Mouse (Mus musculus) pancreas, adult 10 weeks (tissue): Measurements from ENCODE around the gene Epb41l5. TPM values are rescaled to one million over a fixed set of nuclear protein-coding genes. Genes with fewer than 3 reads are reported as not detected.

Experiments
- polyA plus RNA-seq: library from polyadenylated mRNA; stranded (reverse); fragments of 350-450 nt; fragmentation: Illumina TruSeq; extraction: RNeasy Lipid Tissue Mini Kit (QIAGEN cat#74804); gene quantifications from one replicate; pipeline ENCODE4 v1.2.3, GENCODE M21; 2015; ENCODE audit warnings: low read depth, low replicate concordance; ENCODE audit not compliant: insufficient read depth

Gene Epb41l5
- polyA plus RNA-seq, result 3.1 TPM

DNA sequence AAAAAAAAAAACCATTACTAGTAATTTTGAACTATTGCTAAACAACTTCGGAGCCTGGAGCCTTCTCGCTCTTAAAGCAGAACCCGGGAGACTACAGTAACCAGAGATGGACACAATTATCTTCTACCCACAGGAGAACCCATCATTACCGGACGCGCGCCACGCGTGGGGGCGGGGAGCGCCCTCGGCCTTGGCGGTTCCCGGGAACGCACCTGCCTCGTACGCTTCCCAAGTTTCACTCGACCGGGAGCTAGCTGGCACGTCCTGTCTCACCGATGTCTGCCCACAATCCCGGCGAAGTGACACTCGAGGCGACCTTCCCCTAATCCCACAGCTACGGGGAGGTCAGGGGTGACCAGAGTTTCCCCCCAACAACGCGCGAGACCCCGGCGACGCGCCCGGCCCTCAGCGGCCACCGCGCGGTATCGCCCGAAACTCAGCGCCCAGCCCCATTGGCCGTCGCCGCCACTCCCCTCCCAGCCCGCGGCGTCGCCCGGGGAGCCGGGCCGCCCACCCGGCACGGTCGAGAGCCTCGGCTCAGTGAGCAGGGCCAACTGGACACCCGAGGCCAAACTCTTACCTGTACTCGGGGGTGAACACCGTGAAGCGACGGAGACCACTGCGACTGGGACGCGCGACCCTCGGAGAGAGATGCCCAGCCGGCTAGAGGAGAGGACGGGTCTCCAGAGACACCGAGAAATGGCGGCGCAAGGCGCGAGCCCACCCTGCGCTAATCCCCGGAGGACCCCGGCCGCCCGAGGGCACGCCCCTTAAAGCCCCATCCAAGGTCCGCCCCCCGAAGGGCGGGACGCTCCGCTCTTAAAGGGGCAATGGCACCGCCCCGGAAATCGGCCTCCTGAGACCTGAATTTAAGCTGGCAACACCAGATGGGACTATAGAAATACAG, at the start of gene Epb41l5:
Gene Epb41l5 (minus strand): TSS at position 796 of the 907 bp plus-strand sequence.

DNA sequence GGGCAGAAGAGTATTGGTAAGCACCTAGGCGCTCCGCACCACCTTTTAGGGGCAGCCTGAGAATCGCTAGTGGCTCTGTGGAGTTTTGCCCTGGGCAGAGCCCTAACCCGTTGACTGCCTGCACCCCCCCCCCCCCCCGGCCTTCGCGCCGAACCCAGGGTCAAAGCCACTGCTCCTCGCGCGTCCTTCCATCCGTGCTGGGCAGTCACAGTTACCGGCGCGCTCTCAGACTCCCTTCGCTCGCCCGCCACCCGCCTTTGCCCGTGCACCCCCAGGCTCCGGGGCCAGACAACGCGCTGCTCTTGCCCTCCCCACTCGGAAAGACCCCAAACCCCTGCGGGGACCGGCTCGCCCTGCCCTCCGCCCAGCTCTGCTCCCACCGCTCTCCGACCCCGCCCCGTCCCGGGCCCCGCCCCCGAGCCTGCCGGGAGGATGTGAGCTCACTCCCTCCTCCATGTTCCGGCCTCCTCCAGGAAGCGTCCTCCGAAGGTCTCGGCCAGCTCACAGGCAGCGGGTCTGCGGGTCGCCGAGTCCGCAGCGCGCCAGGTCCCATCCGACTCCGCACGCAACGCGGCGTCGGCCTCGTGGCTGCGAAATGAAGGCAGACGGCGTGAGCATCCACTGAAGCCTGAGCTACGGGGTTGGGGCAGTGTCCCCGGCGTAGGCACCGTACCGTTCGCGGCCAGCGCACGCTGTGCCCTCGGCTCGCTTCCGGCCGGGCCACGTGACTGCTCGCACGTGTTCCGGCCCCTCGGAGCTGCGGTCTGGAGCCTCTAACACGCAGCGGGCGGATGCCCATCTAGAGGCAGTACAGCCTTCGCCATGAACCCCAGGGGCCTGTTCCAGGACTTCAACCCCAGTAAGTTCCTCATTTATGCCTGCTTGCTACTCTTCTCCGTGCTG, 122.9 kb downstream of the Epb41l5 start, which contains the start of gene Tmem185b:
Gene Tmem185b (plus strand): TSS at position 472 of the 903 bp plus-strand sequence.

DNA sequence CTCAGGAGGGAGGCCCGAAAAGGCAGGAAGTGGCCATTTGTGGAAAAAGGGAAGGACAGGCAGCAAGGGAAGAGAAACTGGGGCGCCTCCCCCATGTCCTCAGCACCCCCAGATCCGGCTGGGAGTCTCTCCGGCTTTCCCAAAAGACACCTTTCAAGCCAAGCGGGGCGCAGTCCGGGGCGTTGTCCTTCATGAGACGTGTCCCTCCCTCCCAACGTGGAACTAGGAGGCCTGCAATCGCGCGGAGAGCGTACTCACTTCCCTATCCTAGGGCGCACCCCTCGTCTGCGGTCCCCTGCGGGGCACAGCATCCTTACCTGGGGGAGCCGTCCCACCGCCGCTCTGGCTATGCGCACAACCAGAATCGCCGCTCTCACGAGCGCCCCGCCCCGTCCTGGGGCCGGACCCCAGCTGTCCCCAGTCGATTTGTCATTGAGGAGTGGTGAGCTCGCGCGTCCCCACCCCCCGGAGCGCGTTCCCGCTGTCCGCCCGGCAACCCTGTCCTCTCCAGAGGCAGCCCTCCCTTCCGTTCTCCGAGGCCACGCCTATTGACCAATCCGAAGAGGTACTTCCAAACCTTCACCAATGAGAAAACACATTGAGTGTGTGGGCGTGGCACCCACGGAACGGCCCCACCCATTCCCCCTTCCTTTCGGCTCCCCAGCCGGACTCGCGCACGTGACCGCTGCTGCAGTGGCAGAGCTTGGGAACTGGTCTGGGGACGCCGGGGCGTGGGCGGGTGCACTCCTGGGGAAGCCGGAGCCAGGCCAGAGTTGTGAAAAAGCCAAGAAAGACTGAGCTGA, 144.3 kb downstream of the Epb41l5 start, which contains the start of gene Ralb:
Gene Ralb (minus strand): TSS at position 535 of the 803 bp plus-strand sequence.

Other genes with a start within 250 kb of the Epb41l5 start
- gene Inhbb, start 226.8 kb downstream of the Epb41l5 start, polyA plus RNA-seq, result 3.0 TPM
- 10.0 TPM for gene Ralb, start 144.2 kb downstream of the Epb41l5 start, polyA plus RNA-seq
- 4.4 TPM for gene Tmem185b, start 122.8 kb downstream of the Epb41l5 start, polyA plus RNA-seq
- gene Ptpn4, start 188.6 kb upstream of the Epb41l5 start, polyA plus RNA-seq, result 3.5 TPM